Mouse (Mus musculus) MEL (cell line): ENCODE measurements around the gene Dcdc2b. TPM values are rescaled to one million over a fixed set of nuclear protein-coding genes. Genes with fewer than 3 reads are reported as not detected.
A peak's percentile ranks its signal among the peaks of the same experiment; 100 is the strongest.

ENCODE experiments used
- DNase-seq: peaks from one replicate; pipeline ENCODE4 v3.0.0; 2011; ENCODE audit warnings: low read depth, low spot score
- H3K27ac ChIP-seq: 2 replicates; pipeline ENCODE4 v1.5.1; 2012; ENCODE audit warnings: low read depth, mild to moderate bottlenecking, control low read depth, low read length, moderate library complexity; ENCODE audit not compliant: control insufficient read depth
- H3K27me3 ChIP-seq, 2 experiments: fragments of 150-350 bp in 1 of 2; sonication (generic) in 1 of 2; 2 replicates each; pipeline ENCODE4 v1.6.1; 2012; ENCODE audit warnings: low read length in 2 of 2, mild to moderate bottlenecking in 2 of 2, improper control_type of control experiment in 1 of 2, moderate library complexity in 1 of 2; ENCODE audit not compliant: insufficient read depth in 2 of 2, control insufficient read depth in 1 of 2
- H3K36me3 ChIP-seq, 2 experiments: 2 replicates each; pipeline ENCODE4 v1.6.1; 2012 to 2014; ENCODE audit warnings: low read length in 2 of 2, improper control_type of control experiment in 1 of 2, inconsistent platforms in 1 of 2, mild to moderate bottlenecking in 1 of 2; ENCODE audit not compliant: insufficient read depth in 2 of 2, control insufficient read depth in 1 of 2
- H3K4me1 ChIP-seq, 2 experiments: fragments of 150-350 bp in 1 of 2; sonication (generic) in 1 of 2; 2 replicates each; pipeline ENCODE4 v1.6.1; 2012; ENCODE audit warnings: low read length in 2 of 2, improper control_type of control experiment in 1 of 2, mild to moderate bottlenecking in 1 of 2; ENCODE audit not compliant: insufficient read depth in 2 of 2, control insufficient read depth in 1 of 2
- H3K4me3 ChIP-seq, 2 experiments: fragments of 150-350 bp in 1 of 2; sonication (generic) in 1 of 2; 2 replicates each; pipeline ENCODE4 v1.5.1; 2012; ENCODE audit warnings: low read depth in 2 of 2, low read length in 2 of 2, mild to moderate bottlenecking in 2 of 2, moderate library complexity in 2 of 2, control low read depth in 1 of 2, improper control_type of control experiment in 1 of 2; ENCODE audit not compliant: control insufficient read depth in 1 of 2, insufficient read depth in 1 of 2
- H3K79me2 ChIP-seq: 2 replicates; pipeline ENCODE4 v1.6.1; 2012; ENCODE audit warnings: mild to moderate bottlenecking, low read length, moderate library complexity; ENCODE audit not compliant: control insufficient read depth, poor library complexity, insufficient read depth
- H3K9ac ChIP-seq: 2 replicates; pipeline ENCODE4 v1.6.1; 2012; ENCODE audit warnings: low read depth, mild to moderate bottlenecking, control low read depth, low read length, moderate library complexity; ENCODE audit not compliant: control insufficient read depth, poor library complexity, severe bottlenecking
- H3K9me3 ChIP-seq: fragments of 150-350 bp; sonication (generic); replicated peaks from 2 replicates; pipeline ENCODE4 v1.6.1; 2012; ENCODE audit warnings: mild to moderate bottlenecking, low read length, improper control_type of control experiment, moderate library complexity; ENCODE audit not compliant: insufficient read depth
- CTCF ChIP-seq, 3 experiments: IDR thresholded peaks in 2 of 3; conservative IDR thresholded peaks in 1 of 3; 2 replicates each; pipeline ENCODE4 v1.5.1; 2011 to 2012; ENCODE audit warnings: low read length in 3 of 3, low read depth in 2 of 3, mild to moderate bottlenecking in 2 of 3, improper control_type of control experiment in 1 of 3, inconsistent platforms in 1 of 3, mixed read lengths in 1 of 3, moderate library complexity in 1 of 3; ENCODE audit not compliant: control insufficient read depth in 1 of 3, insufficient read depth in 1 of 3, poor library complexity in 1 of 3, severe bottlenecking in 1 of 3
- E2F4 ChIP-seq: IDR thresholded peaks from 2 replicates; pipeline ENCODE4 v1.6.1; 2011; ENCODE audit warnings: low read depth, low read length, improper control_type of control experiment, borderline replicate concordance
- ELF1 ChIP-seq: IDR thresholded peaks from 2 replicates; pipeline ENCODE4 v1.6.1; 2014; ENCODE audit warnings: low read depth, mild to moderate bottlenecking, inconsistent platforms, low read length, improper control_type of control experiment, moderate library complexity
- EP300 ChIP-seq, 2 experiments: IDR thresholded peaks; 2 replicates each; pipeline ENCODE4 v1.6.1; 2011; ENCODE audit warnings: improper control_type of control experiment in 2 of 2, low read length in 2 of 2, low read depth in 1 of 2, mild to moderate bottlenecking in 1 of 2
- ETS1 ChIP-seq: IDR thresholded peaks from 2 replicates; pipeline ENCODE4 v1.6.1; 2012; ENCODE audit warnings: low read depth, mild to moderate bottlenecking, inconsistent platforms, low read length, improper control_type of control experiment, moderate library complexity
- GABPA ChIP-seq: IDR thresholded peaks from 2 replicates; pipeline ENCODE4 v1.6.1; 2012; ENCODE audit warnings: low read depth, mild to moderate bottlenecking, inconsistent platforms, low read length, improper control_type of control experiment, moderate library complexity
- JUND ChIP-seq: IDR thresholded peaks from 2 replicates; pipeline ENCODE4 v1.6.1; 2011; ENCODE audit warnings: low read depth, mild to moderate bottlenecking, improper control_type of control experiment, low read length
- MAFK ChIP-seq: IDR thresholded peaks from 2 replicates; pipeline ENCODE4 v1.6.1; 2011; ENCODE audit warnings: low read depth, mild to moderate bottlenecking, low read length, improper control_type of control experiment, borderline replicate concordance
- MAX ChIP-seq: IDR thresholded peaks from 2 replicates; pipeline ENCODE4 v1.6.1; 2011; ENCODE audit warnings: low read length, improper control_type of control experiment
- MXI1 ChIP-seq: IDR thresholded peaks from 2 replicates; pipeline ENCODE4 v1.6.1; 2011; ENCODE audit warnings: mild to moderate bottlenecking, low read depth, low read length, improper control_type of control experiment
- NELFE ChIP-seq: IDR thresholded peaks from 2 replicates; pipeline ENCODE4 v1.6.1; 2011; ENCODE audit warnings: low read depth, low read length, improper control_type of control experiment
- NRF1 ChIP-seq: IDR thresholded peaks from 2 replicates; pipeline ENCODE4 v1.6.1; 2014; ENCODE audit warnings: low read depth, mild to moderate bottlenecking, inconsistent platforms, low read length, improper control_type of control experiment, moderate library complexity; ENCODE audit not compliant: poor library complexity, insufficient read depth, severe bottlenecking
- POLR2A ChIP-seq, 2 experiments: IDR thresholded peaks; 2 replicates each; pipeline ENCODE4 v1.6.1; 2011 to 2012; ENCODE audit warnings: low read length in 2 of 2, mild to moderate bottlenecking in 2 of 2, control low read depth in 1 of 2, improper control_type of control experiment in 1 of 2, low read depth in 1 of 2, moderate library complexity in 1 of 2; ENCODE audit not compliant: control insufficient read depth in 1 of 2, insufficient read depth in 1 of 2, poor library complexity in 1 of 2
- RAD21 ChIP-seq: IDR thresholded peaks from 2 replicates; pipeline ENCODE4 v1.6.1; 2011; ENCODE audit warnings: mild to moderate bottlenecking, low read depth, low read length, improper control_type of control experiment
- RCOR1 ChIP-seq: IDR thresholded peaks from 2 replicates; pipeline ENCODE4 v1.6.1; 2012; ENCODE audit warnings: low read depth, mild to moderate bottlenecking, inconsistent platforms, low read length, improper control_type of control experiment
- SIN3A ChIP-seq: IDR thresholded peaks from 2 replicates; pipeline ENCODE4 v1.6.1; 2012; ENCODE audit warnings: low read length, improper control_type of control experiment, inconsistent platforms
- SMC3 ChIP-seq: IDR thresholded peaks from 2 replicates; pipeline ENCODE4 v1.6.1; 2011; ENCODE audit warnings: low read depth, low read length, improper control_type of control experiment
- TAL1 ChIP-seq: IDR thresholded peaks from 2 replicates; pipeline ENCODE4 v1.6.1; 2012; ENCODE audit warnings: mild to moderate bottlenecking, inconsistent platforms, low read length, moderate library complexity, mixed read lengths
- TBP ChIP-seq: IDR thresholded peaks from 2 replicates; pipeline ENCODE4 v1.8.0; 2011; ENCODE audit warnings: low read depth, low read length, improper control_type of control experiment
- TCF12 ChIP-seq: IDR thresholded peaks from 2 replicates; pipeline ENCODE4 v1.6.1; 2014; ENCODE audit warnings: low read depth, mild to moderate bottlenecking, inconsistent platforms, low read length, improper control_type of control experiment, moderate library complexity
- ZC3H11A ChIP-seq: IDR thresholded peaks from 2 replicates; pipeline ENCODE4 v1.6.1; 2012; ENCODE audit warnings: low read depth, mild to moderate bottlenecking, inconsistent platforms, low read length, improper control_type of control experiment
- ZMIZ1 ChIP-seq: IDR thresholded peaks from 2 replicates; pipeline ENCODE4 v1.6.1; 2012; ENCODE audit warnings: low read depth, mild to moderate bottlenecking, inconsistent platforms, low read length, improper control_type of control experiment, moderate library complexity
- ZNF384 ChIP-seq: IDR thresholded peaks from 2 replicates; pipeline ENCODE4 v1.6.1; 2012; ENCODE audit warnings: low read depth, mild to moderate bottlenecking, inconsistent platforms, low read length, improper control_type of control experiment
- polyA plus RNA-seq, 2 experiments: library from polyadenylated mRNA; stranded (reverse) in 1 of 2; unstranded in 1 of 2; fragments of >175 nt in 1 of 2; fragments of >200 nt in 1 of 2; gene quantifications; 2 replicates each; pipeline versions ENCODE4 v1.2.1 to v1.2.4; 2012; ENCODE audit warnings: low replicate concordance in 2 of 2, low read depth in 1 of 2; ENCODE audit not compliant: insufficient read length in 2 of 2, insufficient read depth in 1 of 2, missing spikeins in 1 of 2
- total RNA-seq: library from RNA; depleted of rRNA; stranded (reverse); fragments of 300-350 nt; gene quantifications from 2 replicates; pipeline ENCODE4 v1.2.3, GENCODE M21; 2012

Dcdc2b gene
- total and polyA plus RNA-seq, 3 experiments = 1.3 TPM; not detected in 2

DNA sequence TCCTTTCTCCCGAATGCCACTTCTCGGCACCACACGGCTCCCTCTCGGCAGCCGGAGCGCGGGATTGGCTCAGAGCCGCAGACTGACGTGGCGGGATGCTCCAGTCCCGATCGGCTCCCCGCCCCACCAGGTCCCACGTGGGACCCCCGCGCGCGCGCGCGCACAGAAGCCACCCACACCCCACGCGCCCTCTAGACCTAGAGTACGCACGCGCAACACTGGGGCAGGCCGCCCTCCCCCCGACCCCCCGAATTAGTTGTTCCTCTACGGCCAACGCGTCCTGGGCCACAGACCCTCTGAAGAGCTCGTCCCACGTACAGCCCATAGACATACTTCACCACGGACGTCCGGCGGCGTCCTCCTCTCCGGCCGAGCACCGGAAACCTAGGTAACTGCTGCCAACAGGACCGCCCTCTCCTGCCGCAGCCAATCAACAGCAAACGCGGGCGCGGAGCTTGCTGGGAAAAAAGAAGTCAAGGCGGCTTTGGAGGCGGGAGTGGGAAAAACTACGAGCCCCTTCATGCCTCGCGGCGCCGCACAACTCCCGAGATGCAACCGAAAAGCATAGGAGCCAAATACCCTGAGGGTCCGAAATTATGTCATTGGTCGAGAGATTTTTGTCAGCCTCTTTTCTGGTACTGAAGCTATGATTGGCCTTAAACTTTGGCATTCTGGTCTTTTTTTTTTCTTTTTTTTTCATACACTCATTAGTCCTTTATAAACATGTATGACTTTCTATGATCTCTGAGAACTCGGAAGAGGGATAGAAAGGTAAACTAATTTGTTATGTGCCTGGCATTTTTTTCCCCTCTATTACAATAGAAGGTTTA is 26.8 kb upstream of the Dcdc2b start, which contains the start of gene Txlna (continued):
- peak; percentile 70; the same call in 1 of the 2 replicates for TF ChIP-seq E2F4

DNA sequence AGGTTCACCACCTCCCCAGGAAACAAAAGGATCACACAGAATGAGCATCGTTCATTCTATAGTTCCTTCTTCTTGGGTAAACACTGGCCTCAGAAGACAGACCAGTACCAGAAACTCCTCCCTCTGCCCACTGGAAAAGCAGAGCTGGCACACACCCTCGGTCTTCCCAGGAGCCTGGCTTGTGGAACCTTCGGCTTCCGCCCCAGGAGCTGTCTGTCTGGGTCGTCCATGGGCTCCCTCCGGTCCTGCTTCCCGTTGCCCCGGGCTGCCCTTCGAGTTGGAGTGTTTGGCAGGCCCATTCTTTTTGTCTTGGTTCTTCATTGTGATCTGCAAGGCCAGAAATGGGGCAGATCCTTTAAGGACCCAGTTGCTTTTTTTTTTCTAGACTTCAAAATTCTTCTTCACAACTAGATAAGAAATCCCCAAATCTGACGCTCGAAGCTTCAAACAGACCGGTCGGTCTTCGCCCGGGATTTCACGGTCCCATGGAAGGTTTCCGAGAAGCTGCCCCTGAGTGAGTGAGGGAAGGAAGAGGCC is 26.1 kb upstream of the Dcdc2b start:
- Histone ChIP-seq H3K79me2 (peaks cover 20% of the 10 kb centered on the region), H3K36me3 (peaks cover 6 to 11% of the 10 kb centered on the region in 2 experiments; a peak in 3 of 4 replicates), H3K27me3 (no peaks in the 10 kb centered on the region), H3K9ac (peak overlapping the region; percentile 98), H3K4me3 (peak overlapping the region; percentile 73 to 91), H3K4me1 (peaks cover 0 to 20% of the 10 kb centered on the region in 2 experiments; a peak in 2 of 4 replicates), H3K27ac (peak overlapping the region; percentile 72), H3K9me3 (no peaks in the 10 kb centered on the region)
- no peak for DNase-seq
- TF ChIP-seq MAFK (no peak), TAL1 (no peak), SMC3 (no peak), GABPA (no peak), MXI1 (no peak), ZC3H11A (no peak), CTCF (IDR thresholded peaks at IDR 0.05 in 2 of 3, conservative IDR thresholded peaks at IDR 0.05 in 1 of 3; ENCODE audit: control insufficient read depth in 1 of 3, insufficient read depth in 1 of 3, low read depth in 2 of 3, low read length in 3 of 3, poor library complexity in 1 of 3, severe bottlenecking in 1 of 3) (no peak), SIN3A (no peak), ZMIZ1 (no peak), RAD21 (no peak), ELF1 (no peak), EP300 (IDR thresholded peaks at IDR 0.05; ENCODE audit: low read depth in 1 of 2, low read length in 2 of 2) (no peak), POLR2A (IDR thresholded peaks at IDR 0.05; ENCODE audit: control insufficient read depth in 1 of 2, insufficient read depth in 1 of 2, low read depth in 1 of 2, low read length in 2 of 2, poor library complexity in 1 of 2) (no peak; a peak in 1 of 4 replicates), NELFE (peak; percentile 75; the same call in 1 of the 2 replicates), ETS1 (no peak), NRF1 (no peak), TBP (0 out of 2 replicates have a peak, but pooled peaks have one; percentile 57), ZNF384 (peak; percentile 55), MAX (no peak), JUND (no peak), RCOR1 (0 out of 2 replicates have a peak, but pooled peaks have one; percentile 6), TCF12 (no peak)
